In the genomic region with DNA sequence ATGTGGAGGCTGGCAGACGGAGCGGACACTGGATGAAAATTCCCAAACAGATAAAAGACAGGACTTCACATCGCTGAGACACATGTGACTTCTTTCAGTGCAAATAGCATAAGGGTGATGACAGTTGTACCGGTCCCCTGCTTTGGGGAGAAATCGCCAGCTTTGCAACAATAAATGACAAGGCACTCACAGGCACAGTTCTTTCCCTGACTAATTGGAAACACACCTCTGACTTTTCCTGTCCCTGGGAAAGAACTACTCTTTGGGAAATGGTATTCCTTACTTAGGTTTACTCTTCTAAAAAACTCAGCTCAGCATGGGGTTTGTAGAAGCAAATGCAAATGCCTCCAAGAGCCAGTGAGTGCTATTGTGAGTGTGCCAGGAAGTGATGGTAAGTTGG, we compare ENCODE assay signal across 26 mouse cellular contexts.
DNase-seq lines count a peak whose midpoint lies in the region; ATAC-seq lines count a peak whose summit lies in the region.
"Had no signal": no experiment of that assay in that cellular context is flagged by ENCODE, and none has a peak within 500 bp of the region (broad histone marks: within the 10 kb centered on the region; RNA-seq: fewer than 3 reads in every experiment).

No protein-coding gene starts in this region.

- H3K36me3 ChIP-seq in hindbrain, embryonic 11.5 days (ENCODE audit: control insufficient read depth, insufficient read depth, low read length), result no peaks in the 10 kb centered on the region
- H3K36me3 ChIP-seq in hindbrain, embryonic 12.5 days, result no peaks in the 10 kb centered on the region
- no peaks in the 10 kb centered on the region for H3K36me3 ChIP-seq in embryonic facial prominence, embryonic 14.5 days (ENCODE audit: control insufficient read depth, insufficient read depth, low read length)
- no peaks in the 10 kb centered on the region for H3K36me3 ChIP-seq in limb, embryonic 11.5 days (ENCODE audit: control insufficient read depth, insufficient read depth, low read length)
- H3K36me3 ChIP-seq in forebrain, embryonic 10.5 days (replicated peaks), result no peaks in the 10 kb centered on the region
- H3K36me3 ChIP-seq: heart, embryonic 13.5 days; hindbrain, embryonic 13.5 days; midbrain, embryonic 13.5 days; neural tube, embryonic 12.5 days; stomach, embryonic 15.5 days had no signal

- no peak overlapping the region for H3K9ac ChIP-seq in hindbrain, embryonic 11.5 days (ENCODE audit: low read depth, low read length)
- H3K9ac ChIP-seq in hindbrain, embryonic 12.5 days, result no peak overlapping the region
- H3K9ac ChIP-seq in embryonic facial prominence, embryonic 14.5 days (ENCODE audit: low read depth, low read length), result no peak overlapping the region
- H3K9ac ChIP-seq in limb, embryonic 11.5 days (ENCODE audit: low read length), result 0 out of 2 replicates have a peak overlapping the region, but pooled peaks have one; percentile 7
- H3K9ac ChIP-seq: heart, embryonic 13.5 days; hindbrain, embryonic 13.5 days; midbrain, embryonic 13.5 days; neural tube, embryonic 12.5 days; stomach, embryonic 15.5 days had no signal

- 45% methylated on average over 5 of the region's 5 CpGs for WGBS in hindbrain, embryonic 11.5 days
- WGBS in hindbrain, embryonic 12.5 days, result 38% methylated on average over 5 of the region's 5 CpGs
- 22% methylated on average over 5 of the region's 5 CpGs for WGBS in embryonic facial prominence, embryonic 14.5 days
- WGBS in limb, embryonic 11.5 days, result 9% methylated on average over 5 of the region's 5 CpGs
- 28% methylated on average over 5 of the region's 5 CpGs for WGBS in forebrain, embryonic 10.5 days

- DNase-seq in hindbrain, embryonic 11.5 days (ENCODE audit: low spot score), result peak; percentile 10
- peak; percentile 48 for DNase-seq in embryo, embryonic 11 days
- peak; percentile 75 for DNase-seq in embryonic facial prominence, embryonic 14.5 days (ENCODE audit: low spot score)
- DNase-seq in limb, embryonic 11.5 days (ENCODE audit: low spot score), result peak; percentile 56
- DNase-seq in kidney, adult 9 months, result no peak
- DNase-seq in cerebellum, adult 11-12 months, result no peak
- no peak for DNase-seq in forebrain, embryonic 10.5 days (ENCODE audit: extremely low spot score, low spot score)
- DNase-seq: adrenal gland, postnatal 14 days; cerebellum, adult 9-11 months; gastrocnemius, postnatal 36 days; heart, adult 2 months; heart, postnatal 14 days; kidney, adult 2 months; kidney, postnatal 10 days; liver; lung, postnatal 14 days; right cerebral cortex, postnatal 4 days; thymus, postnatal 25 days had no signal

- H3K4me3 ChIP-seq in hindbrain, embryonic 11.5 days (ENCODE audit: low read depth, low read length), result no peak overlapping the region
- no peak overlapping the region for H3K4me3 ChIP-seq in hindbrain, embryonic 12.5 days
- H3K4me3 ChIP-seq in embryonic facial prominence, embryonic 14.5 days (ENCODE audit: low read depth, low read length), result no peak overlapping the region
- no peak overlapping the region for H3K4me3 ChIP-seq in limb, embryonic 11.5 days (ENCODE audit: low read depth, low read length)
- no peak overlapping the region for H3K4me3 ChIP-seq in forebrain, embryonic 10.5 days
- H3K4me3 ChIP-seq: heart, adult 2 months; heart, embryonic 13.5 days; hindbrain, embryonic 13.5 days; midbrain, embryonic 13.5 days; neural tube, embryonic 12.5 days; stomach, embryonic 15.5 days had no signal

- no peak overlapping the region for H3K4me2 ChIP-seq in hindbrain, embryonic 11.5 days (replicated peaks; ENCODE audit: low read depth, low read length)
- H3K4me2 ChIP-seq in hindbrain, embryonic 12.5 days (replicated peaks), result no peak overlapping the region
- H3K4me2 ChIP-seq in embryonic facial prominence, embryonic 14.5 days (ENCODE audit: low read depth, low read length), result 0 out of 2 replicates have a peak overlapping the region, but pooled peaks have one; percentile 30
- H3K4me2 ChIP-seq in limb, embryonic 11.5 days (ENCODE audit: low read depth, severe bottlenecking), result peak overlapping the region; percentile 34; the same call in 1 of the 2 replicates
- H3K4me2 ChIP-seq: heart, embryonic 13.5 days; hindbrain, embryonic 13.5 days; midbrain, embryonic 13.5 days; neural tube, embryonic 12.5 days; stomach, embryonic 15.5 days had no signal

- H3K27me3 ChIP-seq in hindbrain, embryonic 11.5 days (ENCODE audit: control insufficient read depth, insufficient read depth, low read length), result no peaks in the 10 kb centered on the region
- H3K27me3 ChIP-seq in hindbrain, embryonic 12.5 days, result no peaks in the 10 kb centered on the region; the same call in 1 of the 2 replicates
- H3K27me3 ChIP-seq in embryonic facial prominence, embryonic 14.5 days (replicated peaks; ENCODE audit: control insufficient read depth, insufficient read depth, low read length), result no peaks in the 10 kb centered on the region
- H3K27me3 ChIP-seq in limb, embryonic 11.5 days (ENCODE audit: control insufficient read depth, insufficient read depth, low read length), result no peaks in the 10 kb centered on the region
- H3K27me3 ChIP-seq in forebrain, embryonic 10.5 days (ENCODE audit: poor library complexity, severe bottlenecking), result peaks cover 64% of the 10 kb centered on the region
- H3K27me3 ChIP-seq: heart, embryonic 13.5 days; hindbrain, embryonic 13.5 days; neural tube, embryonic 12.5 days; stomach, embryonic 15.5 days had no signal

- H3K4me1 ChIP-seq in hindbrain, embryonic 11.5 days (replicated peaks; ENCODE audit: control insufficient read depth, insufficient read depth, low read length), result no peaks in the 10 kb centered on the region
- H3K4me1 ChIP-seq in hindbrain, embryonic 12.5 days, result peaks cover 4% of the 10 kb centered on the region; the same call in 1 of the 2 replicates
- H3K4me1 ChIP-seq in embryonic facial prominence, embryonic 14.5 days (ENCODE audit: control insufficient read depth, insufficient read depth, low read length), result peaks cover 9% of the 10 kb centered on the region; the same call in 1 of the 2 replicates
- H3K4me1 ChIP-seq in limb, embryonic 11.5 days (ENCODE audit: control insufficient read depth, insufficient read depth, low read length), result peaks cover 15% of the 10 kb centered on the region
- peaks cover 15% of the 10 kb centered on the region for H3K4me1 ChIP-seq in forebrain, embryonic 10.5 days
- H3K4me1 ChIP-seq: stomach, embryonic 15.5 days had no signal

- no peak for ATAC-seq in hindbrain, embryonic 11.5 days (ENCODE audit: low FRiP score)
- no peak for ATAC-seq in hindbrain, embryonic 12.5 days (ENCODE audit: low FRiP score)
- no peak for ATAC-seq in embryonic facial prominence, embryonic 14.5 days (ENCODE audit: low read depth)
- ATAC-seq in limb, embryonic 11.5 days (ENCODE audit: insufficient number of reproducible peaks, low FRiP score, low TSS enrichment, low read depth), result no peak
- ATAC-seq: forebrain, embryonic 16.5 days; inflammation-experienced regulatory T-cells, adult 6 months; midbrain, embryonic 13.5 days had no signal

- H3K9me3 ChIP-seq in hindbrain, embryonic 11.5 days (ENCODE audit: control insufficient read depth, low read length), result no peaks in the 10 kb centered on the region
- H3K9me3 ChIP-seq in hindbrain, embryonic 12.5 days (replicated peaks), result no peaks in the 10 kb centered on the region
- H3K9me3 ChIP-seq in embryonic facial prominence, embryonic 14.5 days (ENCODE audit: control insufficient read depth, low read length), result no peaks in the 10 kb centered on the region
- no peaks in the 10 kb centered on the region for H3K9me3 ChIP-seq in limb, embryonic 11.5 days (ENCODE audit: control insufficient read depth, low read length)
- no peaks in the 10 kb centered on the region for H3K9me3 ChIP-seq in forebrain, embryonic 10.5 days
- H3K9me3 ChIP-seq: heart, embryonic 13.5 days; hindbrain, embryonic 13.5 days; midbrain, embryonic 13.5 days; neural tube, embryonic 12.5 days; stomach, embryonic 15.5 days had no signal

- H3K27ac ChIP-seq in hindbrain, embryonic 11.5 days (ENCODE audit: low read depth, low read length), result no peak overlapping the region
- H3K27ac ChIP-seq in hindbrain, embryonic 12.5 days, result no peak overlapping the region
- peak overlapping the region; percentile 54; the same call in 1 of the 2 replicates for H3K27ac ChIP-seq in embryonic facial prominence, embryonic 14.5 days (replicated peaks; ENCODE audit: low read depth, low read length)
- H3K27ac ChIP-seq in limb, embryonic 11.5 days (replicated peaks; ENCODE audit: low read depth, low read length), result no peak overlapping the region; the same call in 1 of the 2 replicates
- H3K27ac ChIP-seq in forebrain, embryonic 10.5 days, result no peak overlapping the region
- H3K27ac ChIP-seq: heart, adult 2 months; heart, embryonic 13.5 days; hindbrain, embryonic 13.5 days; midbrain, embryonic 13.5 days; neural tube, embryonic 12.5 days; stomach, embryonic 15.5 days had no signal

Comparison
In these comparisons a context has a peak if more than half of its experiments do, and no peak if none do; other contexts are left out.
1. DNase-seq: peak in hindbrain, embryonic 11.5 days (single experiment), embryo, embryonic 11 days (single experiment), embryonic facial prominence, embryonic 14.5 days (single experiment) and limb, embryonic 11.5 days (single experiment); none in kidney, adult 9 months (single experiment), cerebellum, adult 11-12 months (single experiment) and forebrain, embryonic 10.5 days (single experiment).
2. H3K4me2 ChIP-seq: peak in embryonic facial prominence, embryonic 14.5 days (single experiment) and limb, embryonic 11.5 days (single experiment); none in hindbrain, embryonic 11.5 days (single experiment) and hindbrain, embryonic 12.5 days (single experiment).